Mouse (Mus musculus) heart, postnatal 4 days (tissue): ENCODE data around the gene Sh3bp2. TPM values are rescaled to one million over a fixed set of nuclear protein-coding genes. Genes with fewer than 3 reads are reported as not detected.
A peak's percentile ranks its signal among the peaks of the same experiment; 100 is the strongest.

ENCODE experiments used
- DNase-seq: peaks from one replicate; pipeline ENCODE4 v3.0.0; 2021
- total RNA-seq, 2 experiments: library from RNA; stranded (reverse); gene quantifications; 2 replicates each; pipeline ENCODE4 v1.2.3; 2021

Gene Sh3bp2
- 1 to 10 TPM; 6.1 to 7.9 TPM for total RNA-seq

DNA sequence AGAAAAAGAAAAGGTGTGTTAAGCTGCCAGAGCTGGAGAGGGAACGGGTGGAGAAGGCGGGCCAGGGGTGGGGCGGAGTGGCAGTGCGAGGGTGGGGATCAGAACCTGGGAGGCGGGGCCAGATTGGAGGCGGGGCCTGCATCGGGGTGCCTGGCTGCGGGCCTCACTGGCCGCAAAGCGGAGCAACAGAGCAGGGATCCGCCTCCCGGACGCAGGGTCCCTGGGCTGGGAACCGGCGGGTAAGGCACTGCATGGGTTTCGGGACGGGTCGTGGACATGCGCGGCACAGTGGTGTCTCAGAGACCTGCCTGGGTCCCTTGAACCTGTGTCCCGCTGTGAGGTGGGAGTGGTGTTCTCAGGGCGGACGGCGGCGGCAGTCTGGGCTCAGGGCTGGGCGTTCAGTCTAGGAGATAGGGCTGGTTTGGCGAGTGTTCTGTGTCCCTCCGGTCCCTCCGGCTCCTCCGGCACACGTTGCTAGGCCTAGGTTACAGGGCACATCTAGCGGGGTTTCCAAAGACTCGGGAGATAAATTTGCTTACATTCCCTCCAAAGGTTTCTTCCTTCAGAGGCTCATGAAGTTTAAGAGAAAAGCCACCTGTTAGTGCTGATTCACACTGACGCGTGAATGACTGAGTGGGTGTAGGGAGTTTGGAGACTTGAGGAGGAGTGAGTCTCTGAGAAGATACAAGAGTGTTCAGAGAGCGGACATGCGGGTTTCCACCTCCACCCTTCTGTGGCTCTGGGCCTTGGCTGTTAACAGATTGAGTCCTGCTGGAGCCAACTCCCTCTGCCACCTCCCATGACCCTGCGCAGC is at the start of gene Sh3bp2:
Gene Sh3bp2 (plus strand): TSS at position 176 of the 814 bp plus-strand sequence.
- peak; percentile 98 for DNase-seq

DNA sequence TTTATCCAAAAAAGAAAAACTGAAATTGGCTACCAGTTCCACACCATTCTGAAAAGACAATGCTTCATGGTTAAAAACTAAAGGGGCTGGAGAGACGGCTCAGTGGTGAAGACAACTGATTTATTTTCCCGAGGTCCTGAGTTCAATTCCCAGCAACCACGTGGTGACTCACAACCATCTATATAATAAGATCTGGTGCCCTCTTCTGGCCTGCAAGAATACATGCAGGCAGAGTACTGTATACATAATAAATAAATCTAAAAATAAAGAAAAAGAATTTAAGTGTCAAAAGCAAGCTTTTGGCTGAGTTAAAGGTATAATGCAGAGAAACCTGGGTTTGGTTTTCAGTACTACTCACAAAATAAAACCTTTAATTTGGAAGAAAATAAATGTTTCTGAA is 44.7 kb upstream of the Sh3bp2 start:
- DNase-seq, result no peak

DNA sequence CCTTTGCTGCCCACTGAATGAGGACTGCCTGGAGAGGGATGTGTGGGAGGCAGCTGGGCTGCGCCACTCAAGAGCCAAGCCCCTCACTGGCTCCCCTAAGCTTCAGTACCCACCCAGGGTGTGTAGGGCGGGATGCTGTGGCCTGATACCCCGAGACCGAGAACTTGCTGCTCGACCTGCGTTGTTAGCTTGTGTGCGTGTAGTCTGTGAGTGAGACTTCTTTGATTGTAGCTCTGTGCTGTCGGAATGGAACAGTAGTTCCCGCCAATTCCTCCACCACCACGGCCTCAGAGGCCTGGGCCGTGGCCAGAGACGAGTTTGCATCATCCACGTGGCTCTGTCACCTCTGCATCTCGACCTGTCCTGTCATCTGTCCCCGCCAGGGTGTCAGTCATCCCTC is 39.9 kb upstream of the Sh3bp2 start:
- DNase-seq, result no peak

DNA sequence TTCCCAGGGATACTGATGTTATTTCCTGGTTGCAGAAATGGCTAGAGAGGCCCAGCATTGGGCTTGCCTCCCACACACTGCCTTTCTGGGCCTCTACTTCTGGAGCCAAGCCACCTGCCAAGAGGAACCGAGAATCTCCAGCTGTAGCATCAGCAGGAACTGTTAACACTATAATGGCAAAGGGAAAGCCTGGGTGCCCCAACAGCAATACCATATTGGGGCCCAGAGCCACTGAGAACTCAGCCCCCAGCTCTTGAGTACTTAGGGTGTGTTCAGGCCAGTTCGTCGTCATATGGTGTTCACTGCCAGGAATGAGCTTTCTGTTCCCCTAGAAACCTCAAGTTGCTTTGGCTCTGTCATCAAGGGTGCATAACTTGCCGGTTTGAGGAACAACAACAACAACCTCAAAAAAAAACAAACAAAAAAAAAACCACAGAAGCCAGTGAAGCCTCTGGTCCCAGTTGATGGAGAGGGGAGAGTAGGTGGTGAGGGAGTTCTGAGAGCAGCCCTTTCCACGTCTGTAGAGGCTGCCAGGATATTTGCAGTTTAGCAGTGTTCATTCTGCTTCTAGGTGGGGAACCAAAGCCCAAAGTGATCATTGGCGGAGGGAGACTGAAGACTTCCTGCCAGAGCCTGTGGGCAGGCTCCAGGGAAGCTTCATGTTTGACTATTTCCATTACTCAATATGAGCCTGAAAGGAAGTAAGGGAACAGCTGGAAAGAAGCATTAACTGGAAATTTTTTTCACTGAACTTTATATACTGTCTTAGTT is 38.1 kb upstream of the Sh3bp2 start:
- DNase-seq, result peak; percentile 56

DNA sequence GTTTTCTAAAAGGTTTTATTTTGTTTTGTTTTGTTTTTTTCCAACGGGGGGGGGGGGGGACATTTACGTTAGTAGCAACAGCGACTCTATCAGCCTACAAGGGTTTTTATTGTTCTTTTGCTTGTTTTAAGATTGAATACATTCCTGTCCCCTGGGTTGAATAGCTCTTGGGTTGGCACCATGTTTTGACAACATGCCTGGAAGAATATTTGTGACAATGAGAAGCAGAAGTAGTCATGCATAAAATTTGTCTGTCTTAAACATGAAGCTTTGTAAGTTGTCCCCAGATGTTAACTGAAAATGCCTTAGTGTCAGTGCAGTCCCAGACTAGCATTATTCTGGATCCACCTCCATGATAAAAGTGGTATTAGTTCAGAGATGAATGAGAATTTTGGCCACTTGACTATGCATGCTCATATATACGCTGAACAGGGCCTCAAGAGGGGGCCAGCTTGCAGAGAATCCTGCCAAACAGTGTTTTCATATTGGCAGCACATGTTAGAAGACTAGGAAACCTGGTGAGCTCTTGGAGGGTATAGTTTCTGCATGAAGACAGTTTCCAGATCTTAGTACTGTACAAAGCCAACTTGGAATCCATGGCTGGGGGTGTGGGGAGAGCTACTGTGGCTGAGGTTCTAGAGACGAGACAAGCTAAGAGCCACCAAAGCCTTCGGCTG is 36.8 kb upstream of the Sh3bp2 start:
- DNase-seq, result no peak

DNA sequence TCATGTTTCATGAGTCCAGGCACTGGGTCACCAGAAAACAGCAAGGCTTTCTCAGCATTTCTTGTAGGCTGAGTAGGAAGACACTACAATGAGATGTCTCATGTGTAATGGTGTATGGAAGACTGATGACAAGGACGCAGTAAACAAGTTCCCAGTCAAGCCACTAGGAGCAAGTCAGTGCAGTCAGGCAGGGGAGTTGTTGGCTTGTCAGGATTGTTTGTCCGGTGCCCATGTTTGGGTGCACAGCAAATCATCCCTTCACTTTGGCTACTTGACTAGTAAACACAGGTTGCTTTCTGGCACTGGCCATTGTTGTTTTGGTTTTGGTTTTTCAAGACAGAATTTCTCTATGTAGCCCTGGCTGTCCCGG is 36.2 kb upstream of the Sh3bp2 start:
- no peak for DNase-seq

DNA sequence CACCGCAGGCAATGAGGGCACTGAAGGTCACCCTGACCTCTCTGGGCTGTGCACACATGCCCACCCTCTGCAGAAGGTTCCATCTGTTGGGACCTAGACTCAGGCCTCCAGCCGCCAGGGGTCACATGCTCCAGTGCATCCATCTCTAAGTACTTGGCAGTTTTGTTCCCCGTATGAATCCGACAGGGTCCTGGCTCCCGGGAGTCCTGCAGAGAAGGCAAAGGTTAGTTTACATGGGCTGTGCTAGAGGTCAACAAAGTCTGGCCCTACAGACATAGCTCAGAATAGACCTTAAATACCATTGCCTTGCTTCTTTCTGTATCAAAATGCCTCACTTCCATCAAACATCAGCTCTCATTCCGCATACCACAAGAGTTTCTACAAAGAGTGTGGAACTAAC is 28.9 kb upstream of the Sh3bp2 start:
- DNase-seq, result no peak

DNA sequence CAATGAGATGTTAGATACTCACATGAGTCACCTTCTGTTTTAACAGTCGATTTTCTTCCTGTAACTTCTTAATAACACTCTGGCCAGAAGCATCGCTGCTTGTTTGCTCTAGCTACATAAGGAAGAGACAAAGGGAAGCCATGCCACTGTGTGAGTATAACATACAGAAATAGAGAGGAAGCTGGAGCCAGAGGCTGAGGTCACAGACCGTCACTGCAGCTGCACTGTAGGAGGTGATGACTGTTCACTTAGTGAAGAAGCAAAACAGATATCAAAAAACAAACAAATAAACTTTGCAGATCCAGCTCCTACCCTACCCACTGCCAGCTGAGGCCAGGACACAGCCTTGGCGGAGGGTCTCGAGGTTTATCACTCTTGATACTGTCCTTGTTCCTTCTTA is 24.8 kb upstream of the Sh3bp2 start:
- DNase-seq, result no peak

DNA sequence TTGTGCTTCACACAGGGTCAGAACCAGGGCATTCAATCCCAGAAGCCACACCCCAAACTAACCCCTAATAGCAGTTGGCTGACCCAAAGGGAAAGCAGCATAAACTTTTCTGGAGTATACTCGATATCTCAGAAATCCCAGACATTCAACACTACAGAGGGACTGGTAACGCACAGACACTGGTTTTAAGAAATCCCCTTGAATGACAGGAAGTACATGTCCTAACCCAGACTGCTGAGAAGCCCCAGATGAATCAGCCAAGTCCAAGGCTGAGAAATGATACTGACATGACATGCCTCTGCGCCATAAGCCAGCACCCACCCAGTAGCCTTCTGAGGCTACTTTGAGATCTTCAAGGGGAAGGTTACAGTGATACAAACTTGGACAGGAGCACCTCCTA is 24.1 kb upstream of the Sh3bp2 start:
- no peak for DNase-seq

DNA sequence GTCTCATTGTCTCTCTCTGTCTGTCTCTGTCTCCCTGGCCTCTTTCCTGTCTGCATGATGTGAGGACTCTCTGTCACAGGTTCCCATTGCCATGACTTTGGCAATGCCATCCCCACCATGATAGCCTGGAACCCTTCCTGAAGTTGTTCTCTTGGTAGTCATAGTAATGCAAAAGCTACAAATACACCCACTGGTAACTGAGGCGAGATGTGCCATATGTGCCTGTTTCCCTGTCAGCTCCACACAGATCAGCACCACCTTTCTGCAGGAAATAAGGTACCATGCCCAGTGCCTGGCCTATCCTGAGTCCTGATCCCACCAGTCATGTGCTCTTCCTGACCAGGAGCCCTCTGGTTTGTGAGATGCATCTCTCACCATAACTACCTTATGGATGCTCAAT is 23.2 kb upstream of the Sh3bp2 start:
- no peak for DNase-seq

DNA sequence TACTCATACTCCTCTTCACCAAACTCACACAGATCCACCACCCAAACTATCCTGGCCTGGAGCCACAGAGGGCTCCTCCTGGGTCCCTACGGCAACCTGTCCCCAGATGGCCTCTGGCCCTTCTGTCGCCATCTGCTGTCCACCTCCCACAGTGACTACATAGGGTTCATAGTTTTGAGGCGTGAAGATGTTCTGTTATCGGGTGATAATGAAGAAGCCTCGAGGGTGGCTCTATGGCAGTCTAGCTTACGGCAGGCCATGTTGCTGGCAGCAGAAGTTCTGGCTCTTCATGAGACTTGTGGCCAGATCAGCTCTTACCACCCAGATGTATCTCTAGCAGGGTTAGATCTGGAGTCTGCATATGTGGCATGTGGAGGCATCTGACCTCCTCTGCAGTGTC is 22.8 kb upstream of the Sh3bp2 start:
- DNase-seq, result no peak

DNA sequence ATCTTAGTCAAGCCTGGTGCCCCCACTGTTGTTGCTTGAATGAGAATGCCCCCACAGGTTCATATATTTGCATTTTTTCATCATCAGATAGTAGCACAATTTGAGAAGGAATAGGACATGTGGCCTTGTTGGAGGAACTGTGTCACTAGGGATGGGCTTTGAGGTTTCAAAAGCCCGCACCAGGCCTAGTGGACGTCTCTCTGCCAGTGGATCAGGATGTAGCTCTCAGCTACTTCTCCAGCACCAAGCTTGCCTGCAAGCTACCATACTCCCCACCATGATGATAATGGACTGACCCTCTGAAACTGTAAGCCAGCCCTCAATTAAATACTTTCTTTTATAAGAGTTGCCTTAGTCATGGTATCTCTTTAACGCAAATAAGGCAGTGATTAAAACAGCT is 13.2 kb upstream of the Sh3bp2 start:
- no peak for DNase-seq

DNA sequence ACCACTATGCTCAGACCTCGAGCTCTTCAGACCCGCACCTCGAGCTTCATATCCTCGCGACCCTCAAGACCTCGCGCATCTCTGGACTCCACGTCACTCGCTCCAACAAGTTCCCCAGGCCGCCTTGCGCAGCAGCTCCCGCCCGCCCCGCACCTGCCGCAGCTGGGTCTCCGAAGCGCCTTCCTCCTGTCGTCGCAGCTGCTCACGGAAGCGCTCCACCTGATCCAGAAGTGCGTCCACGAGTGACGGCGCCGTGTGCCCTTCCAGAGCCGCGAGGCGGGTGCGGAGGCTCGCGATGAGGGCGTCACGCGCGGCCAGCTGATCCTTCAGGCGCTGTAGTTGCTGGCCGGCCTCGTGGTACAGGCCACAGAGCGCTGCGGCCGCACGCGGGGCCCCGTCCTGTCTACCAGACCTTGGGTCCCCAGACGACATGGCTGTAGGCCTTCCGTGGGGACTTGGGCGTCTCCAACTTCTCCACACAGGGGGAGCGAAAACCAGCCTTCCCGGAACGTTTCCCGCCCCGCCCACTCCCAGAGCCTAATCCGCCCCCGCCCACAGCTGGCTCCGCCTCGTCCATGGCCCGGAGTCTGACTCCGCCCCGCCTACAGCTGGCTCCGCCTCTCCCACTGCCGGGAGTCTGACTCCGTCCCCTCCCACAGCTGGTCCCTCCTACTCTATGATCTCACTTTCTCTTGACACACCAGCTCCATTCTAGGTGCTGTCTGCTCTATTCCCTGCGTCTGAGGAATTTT is 12.0 kb upstream of the Sh3bp2 start, which contains the start of gene Tnip2:
Gene Tnip2 (minus strand): TSS at position 526 of the 752 bp plus-strand sequence.
- peak; percentile 98 for DNase-seq

DNA sequence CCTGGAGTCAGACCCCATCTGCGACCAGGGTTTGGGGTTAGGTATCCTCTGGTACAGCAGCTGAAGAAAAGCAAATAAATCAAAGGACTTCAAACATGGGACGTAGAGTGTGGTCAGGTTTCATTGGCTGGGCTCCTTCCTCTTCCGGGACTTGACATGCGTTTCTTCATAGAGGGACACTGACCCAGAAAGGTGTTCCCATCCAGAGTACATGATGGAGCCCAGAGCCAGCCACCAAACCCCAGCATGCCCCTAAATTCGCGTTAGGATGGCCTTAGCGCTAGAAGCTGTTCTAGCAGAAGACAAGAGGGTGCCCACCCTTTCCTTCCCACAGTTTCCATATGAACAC is 11.4 kb upstream of the Sh3bp2 start:
- no peak for DNase-seq

DNA sequence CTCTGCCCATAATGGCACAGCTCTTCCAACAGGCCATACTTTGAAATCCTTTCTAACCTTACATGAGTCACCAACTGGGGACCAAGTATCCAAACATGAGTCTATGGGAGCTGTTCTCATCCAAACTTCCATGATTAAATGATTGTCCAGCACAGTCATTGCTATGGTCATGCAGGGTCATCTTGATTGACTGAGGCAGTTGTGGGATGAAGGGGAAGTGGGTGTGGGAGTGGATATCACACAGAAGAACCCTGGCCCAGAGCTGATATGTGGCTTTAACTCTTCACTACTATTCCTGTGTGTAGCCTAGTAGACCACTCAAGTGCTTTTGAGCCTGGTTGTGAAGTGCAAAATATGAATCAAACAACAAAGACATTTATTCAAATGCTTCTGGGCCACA is 10.5 kb upstream of the Sh3bp2 start:
- DNase-seq, result no peak

DNA sequence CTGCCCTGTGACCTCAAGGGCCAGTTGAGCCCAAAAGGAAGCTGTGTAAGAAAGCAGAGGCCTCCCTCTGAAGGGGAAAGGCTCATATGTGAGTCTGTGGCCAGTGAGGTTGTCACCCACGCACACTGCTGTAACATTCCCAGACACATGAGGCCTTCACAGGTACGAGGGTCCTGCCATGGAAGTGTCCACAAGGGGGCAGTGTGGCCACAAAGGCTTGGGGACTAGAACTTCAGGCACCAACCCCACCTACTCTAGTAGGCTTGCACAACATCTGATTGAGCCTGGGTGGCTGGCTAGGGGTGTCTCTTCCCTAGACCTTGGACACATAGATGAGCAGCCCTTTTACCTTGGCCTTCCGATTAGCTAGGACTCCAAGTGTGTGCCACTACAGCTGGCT is 7.7 kb upstream of the Sh3bp2 start:
- peak; percentile 87 for DNase-seq

DNA sequence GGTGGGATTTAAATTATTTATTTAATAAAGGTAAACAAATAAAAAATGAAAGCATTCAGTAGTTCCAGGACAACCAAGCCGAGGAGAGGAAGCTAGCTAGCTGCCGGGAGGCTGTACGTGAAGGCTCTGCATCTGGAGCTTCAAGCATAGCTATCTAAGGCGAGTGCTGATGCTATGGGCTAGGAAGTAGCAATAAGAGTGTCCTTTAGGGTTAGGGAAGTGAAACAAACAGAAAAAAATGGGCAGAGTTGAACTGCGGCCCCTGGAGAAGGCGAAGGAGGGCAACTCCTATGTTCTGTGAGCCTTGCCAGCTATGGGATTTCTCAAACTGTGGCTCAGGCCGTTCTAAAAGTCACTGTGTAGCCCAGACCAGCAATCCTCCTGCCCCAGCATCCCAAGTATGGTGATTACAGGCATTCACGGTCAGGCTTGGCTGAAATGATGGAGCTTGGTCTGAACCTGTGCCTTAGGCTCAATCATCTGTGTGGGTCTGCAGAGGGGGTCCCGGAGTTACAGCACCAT is 6.2 kb upstream of the Sh3bp2 start:
- no peak for DNase-seq

DNA sequence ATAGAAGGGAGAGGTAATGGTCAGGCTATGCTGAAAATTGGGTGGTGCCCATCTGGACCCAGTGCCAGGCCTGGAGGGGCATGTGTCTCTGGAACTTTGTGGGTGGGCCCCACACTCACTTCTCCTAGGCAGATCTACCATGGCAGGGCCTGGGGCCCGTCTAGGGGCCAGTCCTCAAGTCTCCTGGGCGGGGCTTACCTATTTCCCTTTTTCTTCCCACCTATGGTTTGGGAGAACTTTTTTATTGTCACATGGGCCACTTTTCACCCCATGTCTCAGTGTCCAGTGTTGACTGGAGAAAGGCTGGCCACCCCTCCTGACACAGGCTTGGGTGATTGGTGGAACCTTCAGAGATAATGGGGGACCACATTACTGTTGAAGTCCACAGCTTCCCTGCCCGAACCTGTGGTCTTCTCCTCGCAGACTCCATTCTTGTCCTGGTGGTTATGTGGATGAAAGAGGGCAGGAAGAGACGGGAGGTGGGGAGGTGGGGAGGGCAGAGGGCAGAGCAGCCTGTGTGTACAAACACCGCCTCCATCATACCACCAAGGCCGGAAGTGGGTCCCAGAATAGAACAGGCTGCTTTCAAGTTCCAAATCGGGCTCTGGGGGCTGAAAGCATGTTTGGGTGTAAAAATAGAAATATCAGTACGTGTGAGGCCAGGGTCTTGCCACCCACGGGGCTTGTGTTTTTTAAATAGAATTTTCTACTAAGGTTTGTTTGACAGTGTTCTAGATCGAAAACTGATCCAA is 5.0 kb upstream of the Sh3bp2 start:
- DNase-seq, result no peak

DNA sequence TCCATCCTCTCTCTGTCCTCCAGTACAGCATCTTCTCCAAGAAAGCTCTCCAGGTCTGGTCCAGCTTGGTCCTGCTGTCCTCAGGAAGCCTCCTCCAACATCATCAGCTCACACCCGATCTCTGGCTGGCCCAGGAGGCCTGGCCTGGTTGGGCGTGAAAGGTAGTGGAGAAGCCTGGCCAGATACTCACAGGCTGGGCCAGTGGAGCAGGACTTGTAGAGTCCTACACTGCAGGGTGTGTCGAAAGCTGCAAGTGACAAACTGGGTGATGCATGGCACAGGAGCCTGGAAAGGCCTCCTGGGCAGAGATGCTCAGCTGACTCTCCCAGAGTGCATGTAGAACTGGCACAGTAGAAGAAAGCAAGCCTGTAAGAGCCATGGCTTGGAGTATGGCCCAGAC is 4.3 kb upstream of the Sh3bp2 start:
- DNase-seq, result no peak

DNA sequence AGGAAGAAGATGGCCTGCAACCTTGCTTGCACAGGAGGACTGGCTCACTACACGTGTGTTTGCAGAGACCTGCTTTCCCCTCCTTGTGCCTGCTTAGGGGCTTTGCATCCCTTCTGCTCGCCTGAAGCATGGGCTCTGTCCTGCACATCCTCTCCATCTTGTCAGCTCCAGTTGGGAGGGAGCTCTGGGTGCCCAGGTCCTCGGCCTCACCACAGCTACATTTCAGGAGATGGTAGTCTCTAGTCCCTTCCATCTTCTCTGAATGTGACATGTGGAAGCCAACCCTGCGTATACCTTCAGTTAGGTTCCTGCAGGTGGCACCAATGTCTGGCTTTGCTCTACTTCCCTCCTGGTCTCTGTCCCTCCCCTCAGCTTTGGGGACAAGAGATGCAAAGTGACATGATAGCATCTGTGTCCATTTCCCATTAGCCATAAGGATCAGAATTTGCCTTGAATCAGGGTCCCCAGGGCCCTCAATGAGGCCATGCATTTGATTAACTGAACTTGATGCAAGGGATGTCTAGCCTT is 1.6 kb upstream of the Sh3bp2 start:
- no peak for DNase-seq

DNA sequence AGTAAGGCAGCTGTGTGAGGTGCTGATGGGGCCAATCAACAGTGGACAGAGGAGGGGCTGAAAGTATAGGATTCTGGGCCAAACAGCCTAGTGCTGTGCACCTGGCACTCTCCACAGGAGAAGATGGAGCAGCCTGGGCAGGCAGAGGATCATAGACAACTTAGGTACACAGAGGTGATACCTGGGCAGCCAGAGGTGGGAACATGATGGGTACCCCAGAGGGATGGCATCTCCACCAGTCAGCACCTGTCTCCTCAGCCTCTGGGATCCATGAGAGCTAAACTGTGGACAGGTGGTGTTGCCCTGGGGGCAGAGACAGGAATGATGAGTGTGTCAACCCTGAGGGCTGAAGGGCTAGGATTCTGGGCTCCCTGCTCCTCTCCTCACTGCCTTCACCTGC is 1.1 kb upstream of the Sh3bp2 start:
- no peak for DNase-seq

DNA sequence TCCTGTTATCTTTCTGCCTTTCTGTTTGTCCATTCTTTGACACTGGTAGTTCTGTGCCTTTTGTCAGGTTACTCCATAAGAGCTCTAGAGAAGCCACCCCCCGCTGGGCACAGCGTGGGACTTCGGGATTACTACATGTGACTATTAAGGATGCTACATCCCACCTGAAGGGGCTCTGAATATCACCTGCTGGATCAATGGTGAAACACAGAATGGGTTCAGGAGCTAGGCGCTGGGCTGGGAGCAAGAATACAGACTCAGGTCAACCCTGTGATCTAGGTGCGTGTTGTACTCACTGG is 788 bp downstream of the Sh3bp2 start:
- DNase-seq, result no peak
